Mouse (Mus musculus) lung, embryonic 14.5 days (tissue): ENCODE results near the gene Tbpl1. TPM values are rescaled to one million over a fixed set of nuclear protein-coding genes. Genes with fewer than 3 reads are reported as not detected.
A peak's percentile ranks its signal among the peaks of the same experiment; 100 is the strongest.

Experiments used
- ATAC-seq: fragments of 200-750 bp; cut with Nextera tagmentation; 2 replicates; pipeline ENCODE4 v1.8.0; 2017; ENCODE audit warnings: mild to moderate bottlenecking, moderate TSS enrichment, moderate library complexity; ENCODE audit not compliant: insufficient read depth
- DNase-seq: peaks from one replicate; pipeline ENCODE4 v3.0.0-alpha.2; 2015
- H3K27ac ChIP-seq: fragments of 300-500 bp; sonication (generic); 2 replicates; pipeline ENCODE4 v1.5.1; 2014; ENCODE audit warnings: low read depth, mild to moderate bottlenecking, moderate library complexity
- H3K27me3 ChIP-seq: fragments of 300-500 bp; sonication (generic); 2 replicates; pipeline ENCODE4 v1.6.1; 2014; ENCODE audit warnings: low read length, control low read depth; ENCODE audit not compliant: insufficient read depth
- H3K36me3 ChIP-seq: fragments of 300-500 bp; sonication (generic); 2 replicates; pipeline ENCODE4 v1.6.1; 2014; ENCODE audit warnings: control low read depth; ENCODE audit not compliant: insufficient read depth
- H3K4me1 ChIP-seq: fragments of 300-500 bp; sonication (generic); 2 replicates; pipeline ENCODE4 v1.6.1; 2014; ENCODE audit warnings: antibody characterized with exemption, control low read depth; ENCODE audit not compliant: insufficient read depth
- H3K4me2 ChIP-seq: fragments of 300-500 bp; sonication (generic); 2 replicates; pipeline ENCODE4 v1.6.1; 2014; ENCODE audit warnings: mild to moderate bottlenecking
- H3K4me3 ChIP-seq: fragments of 300-500 bp; sonication (generic); 2 replicates; pipeline ENCODE4 v1.5.1; 2014; ENCODE audit warnings: low read depth, low read length
- H3K9ac ChIP-seq: fragments of 300-500 bp; sonication (generic); 2 replicates; pipeline ENCODE4 v1.6.1; 2014
- H3K9me3 ChIP-seq: fragments of 300-500 bp; sonication (generic); 2 replicates; pipeline ENCODE4 v1.6.1; 2016; ENCODE audit warnings: low read depth, low read length, control low read depth
- CTCF ChIP-seq: IDR thresholded peaks from 2 replicates; pipeline ENCODE4 v1.5.1; 2016; ENCODE audit warnings: antibody characterized with exemption, low read depth
- WGBS: fragments of 180-500 bp; shearing (Covaris S2); extraction: QIAGEN DNeasy Blood & Tissue Kit; methylation state at CpG from one replicate; pipeline ENCODE4 v1.1.7; 2014; 5-methylcytosine and 5-hydroxymethylcytosine counted together
- microRNA-seq: library from miRNA; unstranded; fragments of <30 nt; microRNA quantifications from one replicate; pipeline ENCODE4, GENCODE M21; 2016; ENCODE audit warnings: borderline number of aligned reads
- polyA plus RNA-seq: library from polyadenylated mRNA; unstranded; fragments of >200 nt; fragmentation: Nextera tagmentation; extraction: Ambion mirVana; gene quantifications from 2 replicates; pipeline ENCODE4 v1.2.1, GENCODE M21; 2014

The Tbpl1 gene
- polyA plus RNA-seq, 1 experiment from 2014 or later: 63.5 TPM

GRCm38 (mm10) chr10:22658534-22659385, 73.0 kb downstream of the Tbpl1 start:
- no peaks in the 10 kb centered on the region for H3K27me3 ChIP-seq
- DNase-seq (peak; percentile 84), ATAC-seq (peak; percentile 89)
- WGBS: 28% methylated on average over 23 of the region's 23 CpGs
- H3K4me2 ChIP-seq: peak overlapping the region; percentile 42
- H3K9ac ChIP-seq: peak overlapping the region; percentile 5; the same call in 1 of the 2 replicates
- H3K9me3 ChIP-seq: no peaks in the 10 kb centered on the region
- no peak overlapping the region for H3K4me3 ChIP-seq
- no peaks in the 10 kb centered on the region for H3K36me3 ChIP-seq
- no peak for TF ChIP-seq CTCF
- peak overlapping the region; percentile 63; the same call in 1 of the 2 replicates for H3K27ac ChIP-seq
- H3K4me1 ChIP-seq: peaks cover 8% of the 10 kb centered on the region

Small RNA genes lying within 50 kb of the gene (microRNA-seq; reads per million reads assigned to microRNA genes)
- gene Mir7663: 1.2 reads per million

Other genes starting within 250 kb of the Tbpl1 start
- gene Slc2a12, start 86.9 kb downstream of the Tbpl1 start, polyA plus RNA-seq: 1.1 and 1.3 TPM in 2 replicates
- gene Tcf21, start 88.2 kb upstream of the Tbpl1 start, polyA plus RNA-seq: 227 and 238 TPM in 2 replicates